Mouse (Mus musculus): ENCODE results near the gene Fam117a. TPM values are rescaled to one million over a fixed set of nuclear protein-coding genes. Genes with fewer than 3 reads are reported as not detected.
"Not testable (repeated sequence)": the region's sequence is repeated elsewhere in the genome, so short reads cannot be mapped to it uniquely, and the experiment has no call there.

Fam117a gene
- polyA plus RNA-seq, 1 experiment: 3.3 TPM

- no peak overlapping the region for H3K27ac ChIP-seq (ENCODE audit: insufficient read depth, low read depth, low read length)
- H3K4me1 ChIP-seq (ENCODE audit: control insufficient read depth, insufficient read depth, low read length): no peaks in the 10 kb centered on the region
- TF ChIP-seq POLR2A (IDR thresholded peaks at IDR 0.05; ENCODE audit: borderline replicate concordance, low read depth, low read length): no peak
- no peak for TF ChIP-seq CTCF (IDR thresholded peaks at IDR 0.05; ENCODE audit: low read depth, low read length)
- no peak overlapping the region for H3K4me3 ChIP-seq (ENCODE audit: insufficient read depth, low read length)
These were observed 59.7 kb downstream of the Fam117a start for GRCm38 (mm10) chr11:95396548-95396947.

- TF ChIP-seq POLR2A (IDR thresholded peaks at IDR 0.05; ENCODE audit: borderline replicate concordance, low read depth, low read length) (no peak), CTCF (IDR thresholded peaks at IDR 0.05; ENCODE audit: low read depth, low read length) (peak; percentile 98)
- no peak overlapping the region for H3K4me3 ChIP-seq (ENCODE audit: insufficient read depth, low read length)
- no peaks in the 10 kb centered on the region; the same call in 1 of the 2 replicates for H3K4me1 ChIP-seq (ENCODE audit: control insufficient read depth, insufficient read depth, low read length)
- no peak overlapping the region for H3K27ac ChIP-seq (ENCODE audit: insufficient read depth, low read depth, low read length)
These were observed 61.3 kb downstream of the Fam117a start for GRCm38 (mm10) chr11:95397843-95398835.

- no peak for TF ChIP-seq CTCF (IDR thresholded peaks at IDR 0.05; ENCODE audit: low read depth, low read length)
- TF ChIP-seq POLR2A (IDR thresholded peaks at IDR 0.05; ENCODE audit: borderline replicate concordance, low read depth, low read length): no peak
- peaks cover 8% of the 10 kb centered on the region for H3K4me1 ChIP-seq (ENCODE audit: control insufficient read depth, insufficient read depth, low read length)
- no peak overlapping the region for H3K27ac ChIP-seq (ENCODE audit: insufficient read depth, low read depth, low read length)
- no peak overlapping the region for H3K4me3 ChIP-seq (ENCODE audit: insufficient read depth, low read length)
These were observed 62.8 kb downstream of the Fam117a start for GRCm38 (mm10) chr11:95399520-95400020.

GRCm38 (mm10) chr11:95401568-95401967, 64.8 kb downstream of the Fam117a start:
- Histone ChIP-seq H3K4me1 (ENCODE audit: control insufficient read depth, insufficient read depth, low read length) (peaks cover 8% of the 10 kb centered on the region), H3K4me3 (ENCODE audit: insufficient read depth, low read length) (no peak overlapping the region), H3K27ac (ENCODE audit: insufficient read depth, low read depth, low read length) (no peak overlapping the region)
- TF ChIP-seq CTCF (IDR thresholded peaks at IDR 0.05; ENCODE audit: low read depth, low read length) (no peak), POLR2A (IDR thresholded peaks at IDR 0.05; ENCODE audit: borderline replicate concordance, low read depth, low read length) (no peak)

- TF ChIP-seq CTCF (IDR thresholded peaks at IDR 0.05; ENCODE audit: low read depth, low read length) (no peak), POLR2A (IDR thresholded peaks at IDR 0.05; ENCODE audit: borderline replicate concordance, low read depth, low read length) (no peak)
- Histone ChIP-seq H3K4me1 (ENCODE audit: control insufficient read depth, insufficient read depth, low read length) (peaks cover 8% of the 10 kb centered on the region), H3K4me3 (ENCODE audit: insufficient read depth, low read length) (no peak overlapping the region), H3K27ac (ENCODE audit: insufficient read depth, low read depth, low read length) (no peak overlapping the region)
These were observed 65.4 kb downstream of the Fam117a start for GRCm38 (mm10) chr11:95402196-95402595.

DNA sequence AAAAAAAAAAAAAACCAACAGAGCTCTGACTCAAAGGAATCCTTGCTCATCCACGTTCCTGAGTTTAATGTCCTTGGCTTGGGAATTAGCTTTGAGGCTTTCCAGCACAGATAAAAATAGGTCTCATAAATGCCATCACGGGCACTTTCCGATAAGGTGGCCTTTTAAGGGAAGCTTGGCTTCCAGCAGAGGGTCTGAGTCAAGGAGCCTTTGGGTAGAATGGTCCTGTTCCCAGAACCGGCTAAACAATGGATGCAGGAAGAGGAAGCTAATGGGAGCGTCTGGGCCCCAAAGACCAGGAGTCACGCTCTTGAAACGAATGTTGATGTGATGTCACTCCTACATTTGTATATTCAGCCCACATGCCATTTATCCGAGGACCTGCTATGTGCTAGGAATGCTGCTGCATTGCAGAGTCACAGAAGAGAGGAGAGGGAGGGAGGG, 65.9 kb downstream of the Fam117a start:
- Histone ChIP-seq H3K27ac (ENCODE audit: insufficient read depth, low read depth, low read length) (no peak overlapping the region), H3K4me3 (ENCODE audit: insufficient read depth, low read length) (no peak overlapping the region), H3K4me1 (ENCODE audit: control insufficient read depth, insufficient read depth, low read length) (peaks cover 8% of the 10 kb centered on the region)
- no peak for TF ChIP-seq CTCF (IDR thresholded peaks at IDR 0.05; ENCODE audit: low read depth, low read length)
- no peak for TF ChIP-seq POLR2A (IDR thresholded peaks at IDR 0.05; ENCODE audit: borderline replicate concordance, low read depth, low read length)

- no peak overlapping the region for H3K4me3 ChIP-seq (ENCODE audit: insufficient read depth, low read length)
These were observed 66.8 kb downstream of the Fam117a start for GRCm38 (mm10) chr11:95403382-95404340.

DNA sequence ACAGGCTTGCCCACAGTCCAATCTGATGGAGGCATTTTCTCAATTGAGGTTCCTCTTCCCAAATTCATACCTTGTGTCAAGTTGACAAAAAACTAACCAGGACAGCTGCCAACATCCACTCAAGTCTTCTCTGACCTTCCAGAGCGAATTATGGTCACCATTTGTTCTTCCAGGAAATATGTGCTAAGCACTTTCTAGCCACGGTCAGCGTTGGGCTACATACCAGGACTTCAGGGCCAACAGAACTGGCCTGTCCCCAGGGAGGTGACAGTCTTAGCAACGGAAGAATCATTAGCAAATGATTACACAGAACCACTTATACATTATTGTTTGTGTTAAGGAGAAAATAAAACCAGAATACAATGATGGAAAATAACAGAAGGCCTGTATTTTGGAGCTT, 69.0 kb downstream of the Fam117a start:
- TF ChIP-seq CTCF (IDR thresholded peaks at IDR 0.05; ENCODE audit: low read depth, low read length) (no peak), POLR2A (IDR thresholded peaks at IDR 0.05; ENCODE audit: borderline replicate concordance, low read depth, low read length) (no peak)
- H3K4me3 ChIP-seq (ENCODE audit: insufficient read depth, low read length): no peak overlapping the region
- no peak overlapping the region for H3K27ac ChIP-seq (ENCODE audit: insufficient read depth, low read depth, low read length)
- peaks cover 8% of the 10 kb centered on the region for H3K4me1 ChIP-seq (ENCODE audit: control insufficient read depth, insufficient read depth, low read length)

More at GRCm38 (mm10) chr11:95403382-95404340, 66.8 kb downstream of the Fam117a start:
- H3K27ac ChIP-seq (ENCODE audit: insufficient read depth, low read depth, low read length): no peak overlapping the region
- H3K4me1 ChIP-seq (ENCODE audit: control insufficient read depth, insufficient read depth, low read length): peaks cover 8% of the 10 kb centered on the region
- TF ChIP-seq POLR2A (IDR thresholded peaks at IDR 0.05; ENCODE audit: borderline replicate concordance, low read depth, low read length) (no peak), CTCF (IDR thresholded peaks at IDR 0.05; ENCODE audit: low read depth, low read length) (peak; percentile 4; the same call in 1 of the 2 replicates)

DNA sequence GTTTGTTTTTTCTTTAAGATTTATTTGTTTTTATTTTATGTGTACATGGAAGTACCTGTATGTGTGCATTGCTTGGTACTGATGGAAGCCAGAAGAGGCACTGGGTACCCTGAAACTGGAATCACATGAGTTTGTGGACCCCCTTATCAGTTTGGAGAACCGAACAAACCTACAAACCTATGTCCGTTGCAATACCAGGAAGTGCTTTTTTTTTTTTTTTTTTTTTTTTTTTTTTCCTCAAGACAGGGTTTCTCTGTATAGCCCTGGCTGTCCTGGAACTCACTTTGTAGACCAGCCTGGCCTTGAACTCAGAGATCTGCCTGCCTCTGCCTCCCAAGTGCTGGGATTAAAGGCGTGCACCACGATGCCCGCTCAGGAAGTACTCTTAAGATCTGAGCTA, 69.6 kb downstream of the Fam117a start:
- H3K4me3 ChIP-seq (ENCODE audit: insufficient read depth, low read length); H3K27ac ChIP-seq (ENCODE audit: insufficient read depth, low read depth, low read length); H3K4me1 ChIP-seq (ENCODE audit: control insufficient read depth, insufficient read depth, low read length): not testable (repeated sequence)

Measured in bone marrow macrophage, adult 2 months (primary cell).